Comparison of ENCODE assay signal across 8 mouse cellular contexts in genomic region chr2:90611959-90612571, GRCm38 (mm10). TPM values are rescaled to one million over a fixed set of nuclear protein-coding genes. Genes with fewer than 3 reads are reported as not detected.
DNase-seq lines count a peak whose midpoint lies in the region; ATAC-seq and TF ChIP-seq lines count a peak whose summit lies in the region.

No protein-coding gene starts in this region.

- WGBS in kidney, embryonic 16.5 days = 85% methylated on average over 10 of the region's 10 CpGs
- 57% methylated on average over 10 of the region's 10 CpGs for WGBS in heart, postnatal 0 days

- no peak overlapping the region for H3K4me2 ChIP-seq in kidney, embryonic 16.5 days (replicated peaks; ENCODE audit: low read depth, low read length)
- no peak overlapping the region for H3K4me2 ChIP-seq in heart, postnatal 0 days (ENCODE audit: low read depth, low read length)

- peak; percentile 8; the same call in 1 of the 2 replicates for TF ChIP-seq CTCF in heart, postnatal 0 days (IDR thresholded peaks at IDR 0.05; ENCODE audit: low read depth)

- no peaks in the 10 kb centered on the region for H3K4me1 ChIP-seq in kidney, embryonic 16.5 days (ENCODE audit: insufficient read depth, low read length)
- no peaks in the 10 kb centered on the region for H3K4me1 ChIP-seq in heart, postnatal 0 days (ENCODE audit: control insufficient read depth, insufficient read depth)

- H3K9ac ChIP-seq in kidney, embryonic 16.5 days (replicated peaks; ENCODE audit: low read length) = no peak overlapping the region
- H3K9ac ChIP-seq in heart, postnatal 0 days (replicated peaks; ENCODE audit: low read depth, low read length) = no peak overlapping the region

- TF ChIP-seq EP300 in heart, postnatal 0 days (IDR thresholded peaks at IDR 0.05; ENCODE audit: low read depth) = no peak

- no peak overlapping the region for H3K27ac ChIP-seq in kidney, embryonic 16.5 days (ENCODE audit: low read length)
- H3K27ac ChIP-seq in heart, postnatal 0 days (ENCODE audit: low read depth) = no peak overlapping the region

- no peaks in the 10 kb centered on the region for H3K9me3 ChIP-seq in kidney, embryonic 16.5 days (ENCODE audit: low read length)
- H3K9me3 ChIP-seq in heart, postnatal 0 days (replicated peaks; ENCODE audit: control insufficient read depth, low read length) = no peaks in the 10 kb centered on the region

- ATAC-seq in kidney, embryonic 16.5 days (ENCODE audit: low FRiP score, low TSS enrichment) = no peak
- ATAC-seq in heart, postnatal 0 days (ENCODE audit: insufficient read depth, low read depth) = peak; percentile 77
- no peak for ATAC-seq in inflammation-experienced regulatory T-cells, adult 6 months

- no peaks in the 10 kb centered on the region for H3K27me3 ChIP-seq in kidney, embryonic 16.5 days (ENCODE audit: insufficient read depth, low read length)
- H3K27me3 ChIP-seq in heart, postnatal 0 days (ENCODE audit: control insufficient read depth, insufficient read depth, low read length) = no peaks in the 10 kb centered on the region

- H3K4me3 ChIP-seq in kidney, embryonic 16.5 days (ENCODE audit: low read length) = no peak overlapping the region
- no peak overlapping the region for H3K4me3 ChIP-seq in heart, postnatal 0 days (ENCODE audit: low read depth, low read length)

- no peaks in the 10 kb centered on the region for H3K36me3 ChIP-seq in kidney, embryonic 16.5 days (ENCODE audit: insufficient read depth, low read length)
- H3K36me3 ChIP-seq in heart, postnatal 0 days (replicated peaks; ENCODE audit: control insufficient read depth, insufficient read depth, low read length) = no peaks in the 10 kb centered on the region

- peak; percentile 36 for DNase-seq in kidney, postnatal 10 days
- peak; percentile 49 for DNase-seq in c-Kit-negative CD71-positive TER-119-positive erythroid progenitor cells, embryonic 14.5 days (ENCODE audit: low read depth, low spot score)
- peak; percentile 44 for DNase-seq in heart, postnatal 0 days (ENCODE audit: low spot score)
- peak; percentile 73 for DNase-seq in lung, postnatal 25 days (ENCODE audit: low spot score)
- no peak for DNase-seq in embryo, embryonic 9.5 days (ENCODE audit: extremely low spot score)
- DNase-seq in right cerebral cortex, postnatal 36 days (ENCODE audit: low spot score in 2 of 2) = no peak

RNA-seq across cellular contexts. Expression of gene Ptprj, which starts 31.6 kb away (rescaled TPM):
- polyA plus RNA-seq in kidney, embryonic 16.5 days (2015; fragmentation: Nextera tagmentation; extraction: Ambion mirVana) = 7.0 and 7.4 TPM in 2 replicates
- total RNA-seq in heart, postnatal 0 days (2014; rRNA removed; ENCODE audit: low replicate concordance) = 5.6 and 6.8 TPM in 2 replicates
- 0.56 and 0.58 TPM in 2 replicates for polyA plus RNA-seq in heart, postnatal 0 days (2015; fragmentation: Nextera tagmentation; extraction: Ambion mirVana)
- polyA plus RNA-seq in inflammation-experienced regulatory T-cells, adult 6 months (2017; shearing (Covaris generic)) = 1 to 10 TPM; 4.2 to 5.4 (median 4.8) TPM

Comparison
In these comparisons a context has a peak if more than half of its experiments do, and no peak if none do; other contexts are left out.
1. DNase-seq: peak in kidney, postnatal 10 days (single experiment), c-Kit-negative CD71-positive TER-119-positive erythroid progenitor cells, embryonic 14.5 days (single experiment), heart, postnatal 0 days (single experiment) and lung, postnatal 25 days (single experiment); none in embryo, embryonic 9.5 days (single experiment) and right cerebral cortex, postnatal 36 days (0 of 2).